Mouse (Mus musculus) right cerebral cortex, postnatal 14 days (tissue): ENCODE measurements around the gene Ncor1.
"Not testable (repeated sequence)": the region's sequence is repeated elsewhere in the genome, so short reads cannot be mapped to it uniquely, and the experiment has no call there.

Experiments
- DNase-seq: peaks from one replicate; pipeline ENCODE4 v3.0.0; 2022

Ncor1 gene

DNA sequence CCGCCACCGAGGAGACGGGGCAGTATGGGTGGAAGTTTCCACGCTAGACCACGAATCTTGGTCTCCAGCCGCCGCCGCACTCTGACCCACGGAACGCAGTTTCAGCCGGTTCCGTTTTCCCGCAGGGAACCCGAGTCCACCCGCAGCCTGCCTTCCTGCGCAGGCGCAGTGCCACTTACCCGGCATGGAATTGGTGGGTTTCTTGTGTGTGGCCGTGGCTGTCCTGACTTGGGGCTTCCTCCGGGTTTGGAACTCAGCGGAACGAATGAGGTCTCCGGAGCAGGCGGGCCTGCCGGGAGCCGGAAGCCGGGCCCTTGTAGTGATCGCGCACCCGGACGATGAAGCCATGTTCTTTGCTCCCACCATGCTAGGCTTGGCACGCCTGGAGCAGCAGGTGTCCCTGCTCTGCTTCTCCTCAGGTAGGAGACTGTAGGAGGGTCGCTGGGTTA is at the start of gene Ncor1, which contains the start of gene Pigl:
TSS of gene Ncor1 (minus strand) at position 266 of the 449 bp plus-strand sequence.
TSS of gene Pigl (plus strand) at position 185 of the 449 bp plus-strand sequence.
- DNase-seq = peak; percentile 91

DNA sequence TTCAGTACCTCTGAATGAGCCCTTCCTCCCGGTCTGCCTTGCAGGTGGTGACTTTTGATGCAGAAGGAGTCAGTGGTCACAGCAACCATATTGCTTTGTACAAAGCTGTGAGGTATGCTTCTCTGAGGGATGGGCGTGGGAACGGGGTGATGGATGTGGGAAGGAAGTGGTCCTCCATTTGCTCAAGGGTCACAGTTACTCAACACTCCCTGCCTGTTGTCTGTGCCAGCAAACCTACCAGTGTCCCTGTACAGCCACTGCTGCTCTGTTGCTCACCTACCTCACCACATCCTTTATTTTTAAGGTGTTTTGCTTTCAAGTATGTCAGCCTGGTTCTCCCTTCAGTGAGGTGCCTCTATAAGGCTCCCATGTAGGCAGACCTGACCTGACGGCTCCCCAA is 49.3 kb upstream of the Ncor1 start:
- no peak for DNase-seq

DNA sequence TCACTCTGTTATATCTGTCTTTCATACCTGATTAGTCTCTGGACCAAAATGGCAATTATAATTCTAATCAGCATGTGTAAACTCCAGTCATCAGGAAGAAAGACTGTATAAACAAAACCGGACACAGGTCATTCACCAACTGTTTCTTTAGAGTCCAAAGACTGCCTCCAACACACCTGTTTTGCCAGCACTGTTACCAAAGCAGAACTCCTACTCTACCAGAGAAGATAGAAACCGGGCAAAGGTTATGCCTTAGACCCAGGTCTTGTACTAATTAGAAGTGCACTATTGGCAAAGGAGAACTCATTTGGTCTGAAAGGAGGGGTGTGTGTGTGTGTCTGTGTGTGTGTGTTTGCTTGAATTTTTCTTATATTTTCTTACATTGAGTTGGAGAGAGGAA is 42.2 kb upstream of the Ncor1 start:
- DNase-seq = no peak

DNA sequence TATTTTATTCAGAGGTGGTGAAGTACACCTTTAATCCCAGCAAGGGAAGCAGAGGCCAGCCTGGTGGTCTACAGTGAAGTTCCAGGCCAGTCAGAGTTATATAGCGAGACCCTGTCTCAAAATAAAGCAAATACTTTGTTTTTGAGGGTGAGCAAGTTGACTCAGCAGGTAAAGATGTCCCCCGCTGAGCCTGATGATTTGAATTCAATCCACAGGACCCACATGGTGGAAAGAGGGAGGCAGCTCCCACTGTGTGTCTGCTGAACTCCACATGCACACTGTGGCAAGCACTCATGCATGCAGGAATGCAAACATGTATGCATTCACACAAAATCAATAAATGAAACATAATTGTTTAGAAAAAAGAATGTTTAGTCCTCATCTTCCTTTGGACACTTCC is 40.5 kb upstream of the Ncor1 start:
- DNase-seq = no peak

DNA sequence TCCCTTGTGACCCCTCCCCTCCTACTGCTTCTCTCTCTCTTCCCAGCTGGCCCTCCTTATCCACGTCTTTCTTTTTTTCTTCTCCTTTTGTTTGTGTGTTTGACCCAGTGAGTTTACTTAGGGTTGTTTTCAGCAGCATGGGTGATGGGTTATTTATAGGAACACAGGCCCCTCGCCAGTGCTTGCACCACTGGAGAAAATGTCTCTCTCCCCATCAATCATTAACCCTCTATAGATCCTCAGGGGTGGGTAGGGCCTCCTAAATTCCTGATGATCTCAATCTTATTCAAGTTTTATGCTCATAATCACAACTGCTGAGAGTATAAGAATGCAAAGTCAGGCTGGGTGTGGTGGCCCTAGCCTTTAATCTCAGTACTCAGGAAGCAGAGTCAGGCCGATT is 38.8 kb upstream of the Ncor1 start:
- no peak for DNase-seq

DNA sequence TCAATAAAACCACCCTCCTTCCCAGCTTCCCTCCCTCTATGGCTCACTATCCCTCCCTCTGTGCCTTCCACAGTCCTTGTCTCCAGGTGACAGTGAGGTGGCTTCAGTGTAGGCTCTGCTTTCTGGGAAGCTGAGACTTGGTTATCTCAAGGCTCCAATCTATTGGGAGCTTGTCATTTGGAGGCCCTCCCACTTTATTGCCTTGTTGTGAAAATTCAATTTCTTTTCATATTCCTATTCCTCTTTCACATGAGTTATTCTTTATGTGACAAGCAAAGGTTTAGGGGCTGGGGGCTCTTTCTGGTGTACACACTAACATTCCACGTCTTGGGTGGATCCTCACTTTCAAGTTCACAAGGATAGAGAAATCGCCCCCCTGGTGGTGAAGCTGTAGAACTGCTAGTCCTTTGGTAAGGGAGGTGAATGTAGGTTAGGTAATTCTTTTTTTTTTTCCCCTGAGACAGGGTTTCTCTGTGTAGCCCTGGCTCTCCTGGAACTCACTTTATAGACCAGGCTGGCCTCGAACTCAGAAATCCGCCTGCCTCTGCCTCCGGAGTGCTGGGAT is 37.9 kb upstream of the Ncor1 start:
- no peak for DNase-seq

DNA sequence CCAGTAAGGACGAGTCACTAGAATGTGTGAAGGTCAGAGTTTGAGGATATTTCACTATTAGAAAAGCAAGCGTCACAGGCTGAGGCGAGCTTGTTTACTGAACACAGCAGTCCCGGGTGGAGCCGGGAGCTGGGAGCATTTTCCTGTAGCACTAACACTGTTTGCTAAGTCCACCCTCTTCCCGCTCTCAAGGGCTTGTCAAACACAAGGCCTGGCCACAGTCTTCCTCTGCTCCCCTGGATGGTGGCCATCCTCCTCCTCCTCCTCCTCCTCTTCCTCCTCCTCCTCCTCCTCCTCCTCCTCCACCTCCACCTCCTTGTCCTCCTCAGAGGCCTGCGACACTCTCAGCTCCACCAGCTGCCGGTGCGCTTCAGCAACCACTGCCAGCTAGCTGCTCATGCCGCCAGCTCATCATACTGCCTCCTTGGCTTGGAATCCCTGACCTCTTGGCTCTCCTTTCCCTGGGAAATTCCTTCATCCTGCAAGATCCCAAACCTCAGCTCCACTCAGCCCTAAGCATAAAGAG is 37.0 kb upstream of the Ncor1 start:
- no peak for DNase-seq

DNA sequence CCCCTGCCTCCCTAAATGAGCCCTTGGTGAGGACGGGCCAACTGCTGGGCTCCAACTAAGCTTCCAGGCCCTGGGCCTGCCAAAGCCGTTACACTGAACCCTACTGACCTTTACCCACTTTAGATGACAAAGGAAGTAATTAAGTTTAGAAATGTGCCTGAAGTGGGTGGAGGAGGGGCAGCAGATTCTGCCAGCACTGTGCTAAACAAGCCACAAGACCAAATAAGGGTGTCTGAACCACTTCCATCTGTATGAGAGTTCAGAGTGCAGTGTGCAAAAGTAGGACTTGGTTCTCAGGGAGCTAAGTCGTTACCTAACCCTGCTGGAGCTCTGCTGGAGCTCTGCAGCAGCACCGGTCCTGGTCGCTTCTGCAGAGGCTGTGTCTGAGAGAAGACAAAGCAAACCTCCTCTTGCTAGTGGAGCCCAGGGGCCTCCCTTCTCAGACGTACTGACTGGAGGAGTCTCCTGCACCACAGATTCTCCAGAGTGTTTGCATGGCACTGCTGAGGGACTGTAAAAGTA is 36.5 kb upstream of the Ncor1 start:
- peak; percentile 7 for DNase-seq

DNA sequence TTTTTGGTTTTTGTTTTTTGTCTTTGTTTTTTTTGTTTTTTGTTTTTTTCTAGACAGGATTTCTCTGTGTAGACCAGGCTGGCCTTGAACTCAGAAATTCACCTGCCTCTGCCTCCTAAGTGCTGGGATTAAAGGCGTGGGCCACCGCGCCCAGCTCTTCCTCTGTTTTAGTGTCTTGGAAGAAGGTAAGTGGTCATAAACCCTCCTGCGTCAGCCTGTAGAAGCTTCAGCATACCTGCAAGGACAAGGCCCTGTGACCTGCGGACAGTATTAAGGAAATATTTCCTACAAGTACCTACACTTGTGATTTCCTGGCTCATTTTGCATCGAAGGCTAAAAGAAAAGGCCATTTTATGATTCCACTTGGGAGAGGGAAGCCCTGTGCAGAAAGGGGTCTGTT is 35.4 kb upstream of the Ncor1 start:
- DNase-seq = no peak

DNA sequence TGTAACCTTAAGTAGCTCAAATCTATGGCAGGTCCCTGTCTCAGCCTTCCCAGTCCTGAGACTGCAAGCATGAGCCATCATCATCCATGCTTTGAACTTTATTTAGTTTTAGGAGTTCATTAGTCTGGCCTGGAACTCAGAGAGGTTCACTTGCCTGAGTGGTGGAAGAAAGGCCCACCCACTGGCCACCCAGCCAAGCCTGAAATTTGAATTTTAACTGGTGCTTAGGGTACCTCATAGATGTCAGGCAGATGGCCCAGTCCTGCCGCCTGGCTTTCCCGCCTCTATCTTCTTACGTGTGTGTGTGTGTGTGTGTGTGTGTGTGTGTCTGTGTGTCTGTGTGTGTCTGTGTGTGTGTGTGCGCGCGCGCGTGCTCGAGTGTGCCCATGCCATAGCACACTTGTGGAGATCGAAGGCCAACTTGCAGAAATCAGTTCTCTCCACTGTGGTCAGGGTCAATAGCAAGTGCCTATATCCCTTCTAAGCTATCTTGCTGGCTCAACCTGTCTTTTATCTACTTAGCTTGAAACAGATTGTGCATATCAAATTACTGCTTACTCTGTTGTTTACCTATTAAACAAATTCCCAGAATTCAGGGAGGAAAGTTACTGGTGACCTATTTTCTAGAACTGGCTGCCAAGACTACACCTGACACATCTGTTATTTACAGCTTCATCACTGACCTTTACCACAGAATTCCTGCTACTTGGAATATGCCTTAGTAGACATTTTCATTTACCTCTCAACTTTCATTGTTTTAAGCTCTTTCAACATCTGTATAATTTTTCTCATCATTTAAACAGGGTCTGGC is 29.4 kb upstream of the Ncor1 start:
- no peak for DNase-seq

DNA sequence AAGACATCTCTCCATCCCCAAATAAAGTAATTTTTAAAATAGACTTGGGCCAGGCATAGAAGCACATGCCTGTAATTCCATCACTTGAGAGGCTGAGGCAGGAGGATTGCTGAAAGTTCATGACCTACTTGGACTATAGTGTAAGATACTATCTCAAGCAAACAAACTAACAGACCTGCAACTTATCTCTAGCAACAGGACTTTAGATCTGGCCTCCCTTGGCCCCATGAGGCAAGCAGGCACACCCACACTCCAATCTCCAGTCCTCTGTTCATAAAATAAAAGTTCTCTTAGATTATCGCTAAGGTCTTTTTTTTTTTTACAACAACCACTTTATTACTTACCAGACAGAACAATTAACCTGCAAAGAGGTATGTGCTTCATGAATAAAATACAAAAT is 28.6 kb upstream of the Ncor1 start:
- no peak for DNase-seq

DNA sequence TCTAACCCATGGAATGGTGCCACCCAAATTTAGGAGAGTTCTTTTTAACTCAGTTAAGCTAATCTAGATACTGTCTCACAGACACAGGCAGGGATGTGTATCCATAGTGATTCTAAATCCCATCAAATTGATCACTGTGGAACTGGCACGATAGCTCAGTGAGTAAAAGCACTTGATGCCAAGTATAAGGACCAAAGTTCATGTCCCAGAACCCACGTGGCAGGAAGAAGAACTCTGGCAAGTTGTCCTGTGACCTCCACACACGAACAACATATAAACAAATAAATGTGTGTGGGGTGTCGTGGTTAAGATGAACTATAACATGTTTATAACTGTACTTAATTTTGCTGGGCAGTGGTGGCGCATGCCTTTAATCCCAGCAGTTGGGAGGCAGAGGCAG is 21.2 kb upstream of the Ncor1 start:
- DNase-seq = no peak

DNA sequence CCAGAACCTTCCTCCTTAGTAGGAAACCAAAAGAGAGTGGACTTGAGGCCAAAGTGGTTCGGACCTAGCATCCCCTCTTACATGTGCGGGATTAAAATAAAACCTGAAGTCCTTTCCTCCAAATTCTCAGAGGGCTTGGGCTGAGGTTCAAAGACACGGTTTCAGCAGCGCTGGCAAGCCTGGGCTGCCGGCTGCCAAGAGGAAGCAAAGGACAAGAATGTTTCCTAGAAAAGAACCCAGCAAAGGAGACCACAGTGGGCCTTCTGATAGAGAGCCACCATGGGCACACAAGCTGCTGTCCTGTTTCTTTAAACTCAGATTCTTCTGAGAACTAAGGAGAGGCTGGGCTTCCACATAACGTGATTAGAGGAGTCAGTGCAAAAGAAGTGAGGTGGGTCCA is 20.6 kb upstream of the Ncor1 start:
- DNase-seq = no peak

DNA sequence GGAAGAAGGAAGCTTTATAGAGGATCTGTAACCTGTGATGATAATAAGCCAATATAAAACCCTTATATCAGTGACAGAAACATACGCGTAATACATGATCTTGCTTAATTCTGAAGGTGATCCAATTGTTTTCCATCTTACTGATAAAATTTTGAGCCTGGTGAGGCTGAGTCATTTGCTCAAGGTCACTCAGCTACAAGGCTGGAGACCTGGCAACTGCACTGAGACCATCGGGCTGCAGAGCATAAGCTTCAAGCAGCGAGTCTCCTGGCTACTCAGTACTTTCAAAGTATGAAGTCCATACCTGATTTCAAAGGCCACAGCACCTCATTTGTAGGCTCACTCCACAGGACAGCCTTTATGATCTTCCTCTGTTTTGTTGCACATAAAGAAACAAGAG is 17.8 kb upstream of the Ncor1 start:
- no peak for DNase-seq

DNA sequence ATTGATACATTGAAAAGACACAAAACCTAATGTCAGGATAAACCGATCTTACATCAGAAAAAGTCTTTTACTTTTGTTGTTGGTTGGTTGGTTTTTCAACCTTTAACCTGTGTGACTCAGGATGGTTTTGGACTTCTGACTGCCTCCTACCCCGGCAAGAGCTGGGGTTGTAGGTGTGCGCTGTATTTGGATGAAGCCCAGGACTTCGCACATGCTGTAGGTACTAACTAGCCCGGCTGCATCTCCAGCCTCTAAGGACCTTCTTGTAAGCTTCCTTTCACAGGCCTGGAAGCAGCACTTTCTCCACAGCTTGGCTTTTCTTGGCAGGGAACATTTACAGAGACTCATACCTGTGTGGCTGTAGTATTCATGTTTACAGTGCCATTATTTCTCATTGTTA is 15.2 kb upstream of the Ncor1 start:
- DNase-seq = no peak

DNA sequence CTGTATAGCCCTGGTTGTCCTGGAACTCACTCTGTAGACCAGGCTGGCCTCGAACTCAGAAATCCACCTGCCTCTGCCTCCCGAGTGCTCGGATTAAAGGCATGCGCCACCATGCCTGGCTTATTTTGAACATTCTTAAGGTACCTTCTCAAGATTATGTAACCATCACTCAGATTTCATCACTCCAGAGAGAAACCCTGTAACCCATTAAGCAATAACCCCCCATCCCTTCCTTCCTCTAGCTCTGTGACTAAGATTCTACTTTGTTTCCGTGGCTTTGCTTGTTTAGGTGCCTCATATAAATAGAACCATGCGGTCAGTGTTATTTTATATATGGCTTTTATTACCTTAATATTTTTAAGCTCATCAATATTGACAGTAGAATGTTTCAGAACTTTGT is 12.1 kb upstream of the Ncor1 start:
- DNase-seq = no peak

DNA sequence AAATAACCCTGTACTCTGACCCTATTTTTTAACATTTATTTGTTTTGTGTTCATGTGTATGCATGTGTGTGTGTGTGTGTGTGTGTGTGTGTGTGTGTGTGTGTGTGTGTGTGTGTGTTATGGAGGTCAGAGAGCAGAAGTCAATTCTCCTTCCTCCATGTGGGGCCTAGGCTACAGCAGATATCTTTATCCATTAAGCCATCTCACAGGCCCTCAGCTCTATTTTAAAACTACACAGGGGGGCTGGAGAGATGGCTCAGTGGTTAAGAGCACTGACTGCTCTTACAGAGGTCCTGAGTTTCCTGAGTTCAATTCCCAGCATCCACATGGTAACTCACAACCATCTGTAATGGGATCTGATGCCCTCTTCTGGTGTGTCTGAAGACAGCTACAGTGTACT is 8.9 kb upstream of the Ncor1 start:
- DNase-seq = not testable (repeated sequence)

DNA sequence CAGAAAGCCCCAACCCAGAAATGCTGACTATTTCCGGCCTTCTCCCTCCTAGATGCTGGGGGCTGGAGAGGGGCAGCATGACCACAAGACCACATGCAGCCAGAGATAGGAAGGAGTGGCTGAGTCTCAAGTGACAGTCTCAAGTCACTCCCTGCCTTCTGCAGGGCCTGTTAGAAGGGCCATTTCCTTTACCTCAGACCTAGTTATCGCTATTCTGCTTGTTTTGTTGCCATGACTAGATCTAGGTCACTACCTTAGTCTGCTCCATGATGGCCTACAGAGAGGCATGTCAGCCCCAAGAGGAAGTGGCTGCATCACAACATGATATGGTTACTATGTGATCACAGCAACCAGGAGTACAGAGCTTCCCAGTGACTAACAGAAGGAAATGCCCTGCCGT is 8.2 kb upstream of the Ncor1 start:
- no peak for DNase-seq

DNA sequence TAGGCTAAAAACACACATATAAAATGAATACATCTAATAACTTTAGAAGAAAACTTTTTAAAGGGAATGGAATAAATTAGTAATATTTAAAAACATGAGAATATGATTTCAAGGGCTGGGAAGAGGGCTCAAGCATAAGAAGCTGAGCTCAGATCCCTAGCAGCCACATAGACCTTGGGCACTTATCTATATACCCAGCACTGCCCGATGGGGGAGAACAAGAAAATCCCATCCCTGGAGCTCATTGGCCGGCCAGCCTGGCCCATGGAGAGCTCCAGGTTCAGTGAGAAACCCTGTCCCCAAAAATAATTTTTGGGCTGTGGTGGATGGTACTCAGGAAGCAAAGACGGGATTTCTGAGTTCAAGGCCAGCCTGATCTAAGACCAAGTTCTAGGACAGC is 7.5 kb upstream of the Ncor1 start:
- no peak for DNase-seq

DNA sequence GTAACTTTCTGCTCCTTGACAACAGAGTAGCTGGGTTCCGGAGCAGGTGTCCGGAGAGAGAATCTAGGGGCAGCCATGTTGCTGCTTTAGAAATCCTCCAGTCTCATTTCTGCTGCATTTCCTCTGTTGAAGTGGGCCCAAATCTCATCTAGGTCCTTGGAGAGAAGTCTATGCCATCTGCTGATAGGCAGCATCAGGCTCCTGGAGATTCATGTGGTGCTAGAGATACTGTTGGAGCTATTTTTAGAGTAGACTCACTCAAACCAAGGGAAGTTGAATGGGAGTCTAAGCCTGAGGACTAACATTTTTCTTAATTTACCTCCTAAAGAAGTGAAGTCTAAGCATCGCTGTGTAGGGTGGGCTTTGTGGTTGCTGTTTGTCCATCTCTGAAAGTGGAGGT is 6.4 kb upstream of the Ncor1 start:
- no peak for DNase-seq

DNA sequence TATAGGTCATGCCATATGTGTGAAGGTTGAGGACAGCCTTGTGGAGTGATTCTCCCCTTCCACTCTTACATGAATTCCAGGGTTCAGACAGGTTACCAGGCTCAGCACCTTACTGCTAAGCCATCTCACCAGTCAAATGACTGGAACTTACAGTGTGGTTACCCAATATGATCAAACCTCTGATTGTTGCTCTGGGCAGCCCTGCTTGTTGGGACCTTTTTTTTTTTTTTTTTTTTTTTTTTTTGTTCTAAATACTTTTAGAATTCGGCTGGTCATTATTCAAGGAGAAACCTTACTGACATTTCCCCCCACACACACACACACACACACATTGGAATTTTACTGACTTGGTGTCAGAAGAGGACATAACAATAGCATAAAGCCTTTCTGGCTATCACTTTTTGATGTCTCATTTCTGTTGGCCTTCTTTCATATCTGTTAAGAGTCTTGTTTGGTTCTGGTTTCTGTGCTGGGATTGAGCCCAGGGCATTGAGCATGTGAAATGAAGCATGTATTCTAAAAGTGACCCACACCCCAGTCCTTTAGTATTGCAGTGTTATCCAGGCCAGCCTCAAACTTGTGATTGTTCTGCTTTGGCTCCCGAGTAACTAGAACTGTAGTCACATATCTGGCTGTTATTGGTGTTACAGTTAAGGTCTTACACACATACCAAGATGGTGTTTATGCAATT is 5.0 kb upstream of the Ncor1 start:
- DNase-seq = no peak

DNA sequence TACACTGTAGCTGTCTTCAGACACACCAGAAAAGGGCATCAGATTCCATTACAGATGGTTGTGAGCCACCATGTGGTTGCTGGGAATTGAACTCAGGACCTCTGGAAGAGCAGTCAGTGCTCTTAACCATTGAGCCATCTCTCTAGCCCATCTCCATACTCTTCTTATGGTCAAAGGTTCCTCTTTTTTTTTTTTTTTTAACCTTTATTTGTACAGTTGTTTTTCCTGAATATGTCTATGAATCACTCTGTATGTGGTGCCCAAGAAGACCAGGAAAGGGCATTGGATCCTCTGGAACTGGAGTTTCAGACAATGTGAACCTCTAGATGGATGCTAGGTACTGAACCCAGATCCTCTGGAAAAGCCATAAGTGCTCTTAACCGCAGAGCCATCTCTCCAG is 4.2 kb upstream of the Ncor1 start:
- DNase-seq = not testable (repeated sequence)

DNA sequence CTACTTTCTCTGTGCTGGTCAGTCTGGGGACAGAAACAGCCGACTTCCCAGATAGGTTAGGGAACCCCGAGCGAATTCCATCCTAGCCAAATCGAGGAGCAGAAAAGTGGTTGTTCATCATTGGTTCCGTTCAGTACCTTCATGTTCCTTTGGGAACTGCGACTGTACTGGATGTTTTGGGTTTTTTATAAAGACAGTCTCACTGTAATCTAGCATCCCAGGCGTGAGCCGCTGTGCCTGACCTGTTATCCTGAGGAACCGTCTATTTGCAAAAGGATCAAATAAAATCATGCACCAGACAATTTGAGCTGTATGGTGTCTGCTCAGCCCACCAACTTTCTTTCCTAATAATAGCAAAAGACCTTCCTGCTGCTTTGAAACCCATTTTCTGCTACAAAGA is 439 bp upstream of the Ncor1 start:
- no peak for DNase-seq

DNA sequence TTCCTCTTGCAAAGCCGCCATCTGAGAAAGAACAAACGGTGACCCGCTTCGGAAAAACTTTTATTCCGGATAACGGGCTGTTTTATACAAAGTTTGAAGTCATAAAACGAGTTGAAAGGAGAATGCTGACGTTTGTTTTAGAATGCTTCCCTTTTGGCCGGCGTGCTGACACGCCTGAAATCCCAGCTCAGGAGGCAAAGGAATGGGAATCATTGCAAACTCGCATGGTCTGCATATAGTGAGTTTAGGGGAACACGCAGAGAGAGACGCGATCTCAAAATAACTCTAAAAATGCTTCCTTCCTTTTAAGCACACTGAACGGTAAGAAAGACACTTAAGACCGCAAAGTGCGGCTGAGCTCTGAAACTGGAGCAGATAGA is 460 bp downstream of the Ncor1 start:
- DNase-seq = no peak
